ENCODE assay signal across 24 mouse cellular contexts in genomic region chr2:158704720-158705119, GRCm38 (mm10). TPM values are rescaled to one million over a fixed set of nuclear protein-coding genes. Genes with fewer than 3 reads are reported as not detected.
DNase-seq lines count a peak whose midpoint lies in the region; ATAC-seq and TF ChIP-seq lines count a peak whose summit lies in the region.
"Had no signal": no experiment of that assay in that cellular context is flagged by ENCODE, and none has a peak within 500 bp of the region (broad histone marks: within the 10 kb centered on the region; RNA-seq: fewer than 3 reads in every experiment).

No protein-coding gene starts in this region.

- peaks cover 7% of the 10 kb centered on the region for H3K4me1 ChIP-seq in heart, adult 2 months (ENCODE audit: control insufficient read depth, insufficient read depth, low read length)
- no peaks in the 10 kb centered on the region for H3K4me1 ChIP-seq in heart, embryonic 11.5 days (ENCODE audit: control insufficient read depth, insufficient read depth, low read length)
- no peaks in the 10 kb centered on the region for H3K4me1 ChIP-seq in liver, postnatal 0 days (ENCODE audit: insufficient read depth)
- no peaks in the 10 kb centered on the region for H3K4me1 ChIP-seq in liver, embryonic 12.5 days
- H3K4me1 ChIP-seq in thymus, adult 2 months (replicated peaks; ENCODE audit: control insufficient read depth, insufficient read depth, low read length), result peaks cover 32% of the 10 kb centered on the region
- no peaks in the 10 kb centered on the region for H3K4me1 ChIP-seq in forebrain, embryonic 16.5 days (replicated peaks; ENCODE audit: control insufficient read depth, insufficient read depth, low read length)
- H3K4me1 ChIP-seq: heart, embryonic 10.5 days; hindbrain, embryonic 12.5 days; liver, embryonic 15.5 days; midbrain, embryonic 15.5 days had no signal

- TF ChIP-seq POLR2A in heart, adult 2 months (IDR thresholded peaks at IDR 0.05; ENCODE audit: insufficient read depth, low read depth, low read length), result no peak
- TF ChIP-seq POLR2A in thymus, adult 2 months (IDR thresholded peaks at IDR 0.05; ENCODE audit: control insufficient read depth, extremely low read depth, insufficient read depth, low read length, poor library complexity), result no peak

- H3K9me3 ChIP-seq in heart, embryonic 11.5 days (replicated peaks; ENCODE audit: control insufficient read depth, low read length), result no peaks in the 10 kb centered on the region
- no peaks in the 10 kb centered on the region for H3K9me3 ChIP-seq in liver, postnatal 0 days (ENCODE audit: low read length)
- H3K9me3 ChIP-seq in liver, embryonic 12.5 days (replicated peaks), result no peaks in the 10 kb centered on the region
- no peaks in the 10 kb centered on the region for H3K9me3 ChIP-seq in forebrain, embryonic 16.5 days (ENCODE audit: control insufficient read depth, low read length)
- H3K9me3 ChIP-seq: G1E; heart, embryonic 10.5 days; hindbrain, embryonic 12.5 days; liver, embryonic 15.5 days; midbrain, embryonic 15.5 days had no signal

- DNase-seq in heart, adult 2 months, result no peak
- DNase-seq in liver, postnatal 0 days, result no peak
- DNase-seq in thymus, postnatal 14 days, result peak; percentile 51
- no peak for DNase-seq in thymus, adult 2 months
- DNase-seq in testis, postnatal 14 days (ENCODE audit: low spot score), result no peak
- DNase-seq: adrenal gland, postnatal 10 days; cerebellum, adult 11 months; cerebellum, adult 9-11 months; gastrocnemius, postnatal 14 days; heart, postnatal 36 days; kidney, adult 8-10 months; kidney, postnatal 10 days; liver; spleen, adult 18-20 months had no signal

- H3K27me3 ChIP-seq in heart, adult 2 months (ENCODE audit: control insufficient read depth, insufficient read depth, low read length), result no peaks in the 10 kb centered on the region
- no peaks in the 10 kb centered on the region for H3K27me3 ChIP-seq in heart, embryonic 11.5 days (ENCODE audit: control insufficient read depth, insufficient read depth, low read length)
- no peaks in the 10 kb centered on the region for H3K27me3 ChIP-seq in liver, postnatal 0 days (ENCODE audit: insufficient read depth, low read length)
- H3K27me3 ChIP-seq in liver, embryonic 12.5 days (replicated peaks), result no peaks in the 10 kb centered on the region
- no peaks in the 10 kb centered on the region for H3K27me3 ChIP-seq in thymus, adult 2 months (ENCODE audit: control insufficient read depth, insufficient read depth, low read length)
- H3K27me3 ChIP-seq in forebrain, embryonic 16.5 days (replicated peaks; ENCODE audit: control insufficient read depth, insufficient read depth, low read length), result no peaks in the 10 kb centered on the region
- H3K27me3 ChIP-seq: hindbrain, embryonic 12.5 days; liver, embryonic 15.5 days; midbrain, embryonic 15.5 days; Patski had no signal

- no peak for TF ChIP-seq EP300 in heart, adult 2 months (IDR thresholded peaks at IDR 0.05; ENCODE audit: insufficient read depth, low read depth, low read length)
- TF ChIP-seq EP300 in liver, postnatal 0 days (IDR thresholded peaks at IDR 0.05; ENCODE audit: low read depth), result no peak

- H3K79me2 ChIP-seq in heart, adult 2 months (replicated peaks; ENCODE audit: control insufficient read depth, insufficient read depth, low read length), result no peaks in the 10 kb centered on the region

- 71% methylated on average over 3 of the region's 3 CpGs for WGBS in heart, adult 2 months
- 64% methylated on average over 3 of the region's 3 CpGs for WGBS in heart, embryonic 11.5 days (ENCODE audit: insufficient replicate concordance)
- WGBS in liver, postnatal 0 days (ENCODE audit: insufficient replicate concordance), result 67% methylated on average over 3 of the region's 3 CpGs
- WGBS in liver, embryonic 12.5 days (ENCODE audit: insufficient replicate concordance), result 68% methylated on average over 3 of the region's 3 CpGs
- 80% methylated on average over 3 of the region's 3 CpGs for whole genome bisulfite sequencing in thymus, adult 2 months
- 76% methylated on average over 3 of the region's 3 CpGs for WGBS in forebrain, embryonic 16.5 days

- peaks cover 6% of the 10 kb centered on the region for H3K36me3 ChIP-seq in heart, adult 2 months (ENCODE audit: control insufficient read depth, insufficient read depth, low read length)
- no peaks in the 10 kb centered on the region for H3K36me3 ChIP-seq in heart, embryonic 11.5 days (ENCODE audit: control insufficient read depth, insufficient read depth, low read length)
- H3K36me3 ChIP-seq in liver, postnatal 0 days (replicated peaks; ENCODE audit: insufficient read depth, low read length), result no peaks in the 10 kb centered on the region
- H3K36me3 ChIP-seq in liver, embryonic 12.5 days, result no peaks in the 10 kb centered on the region
- peaks cover 44% of the 10 kb centered on the region for H3K36me3 ChIP-seq in thymus, adult 2 months (ENCODE audit: control insufficient read depth, insufficient read depth, low read length)
- H3K36me3 ChIP-seq in forebrain, embryonic 16.5 days (ENCODE audit: control insufficient read depth, insufficient read depth), result no peaks in the 10 kb centered on the region
- H3K36me3 ChIP-seq: G1E; heart, embryonic 10.5 days; hindbrain, embryonic 12.5 days; liver, embryonic 15.5 days; midbrain, embryonic 15.5 days had no signal

- ATAC-seq in heart, embryonic 11.5 days (replicated peaks; ENCODE audit: insufficient number of reproducible peaks, low FRiP score, low TSS enrichment), result no peak
- no peak for ATAC-seq in liver, postnatal 0 days
- ATAC-seq in liver, embryonic 12.5 days, result no peak
- no peak for ATAC-seq in forebrain, embryonic 16.5 days
- ATAC-seq: midbrain, embryonic 15.5 days; Patski had no signal

- H3K4me3 ChIP-seq in heart, adult 2 months, result no peak overlapping the region
- no peak overlapping the region for H3K4me3 ChIP-seq in heart, embryonic 11.5 days (ENCODE audit: low read depth, low read length)
- no peak overlapping the region for H3K4me3 ChIP-seq in liver, postnatal 0 days (ENCODE audit: low read depth, low read length)
- H3K4me3 ChIP-seq in liver, embryonic 12.5 days, result no peak overlapping the region
- H3K4me3 ChIP-seq in thymus, adult 2 months (ENCODE audit: control insufficient read depth, insufficient read depth, low read length), result no peak overlapping the region
- no peak overlapping the region for H3K4me3 ChIP-seq in forebrain, embryonic 16.5 days (replicated peaks; ENCODE audit: low read length)
- H3K4me3 ChIP-seq: erythroblast, embryonic 14.5 days; heart, embryonic 10.5 days; hindbrain, embryonic 12.5 days; liver, embryonic 15.5 days; midbrain, embryonic 15.5 days had no signal

- no peak overlapping the region for H3K9ac ChIP-seq in heart, adult 2 months (ENCODE audit: low read depth, low read length)
- no peak overlapping the region for H3K9ac ChIP-seq in heart, embryonic 11.5 days (ENCODE audit: low read depth, low read length)
- H3K9ac ChIP-seq in liver, postnatal 0 days (replicated peaks), result no peak overlapping the region
- H3K9ac ChIP-seq in liver, embryonic 12.5 days, result no peak overlapping the region
- H3K9ac ChIP-seq in forebrain, embryonic 16.5 days (replicated peaks; ENCODE audit: low read depth, low read length), result no peak overlapping the region
- H3K9ac ChIP-seq: hindbrain, embryonic 12.5 days; liver, embryonic 15.5 days; midbrain, embryonic 15.5 days had no signal

- intact Hi-C loops in heart, adult 2 months (cut with DNase I), result no loop called here

- no peak overlapping the region for H3K27ac ChIP-seq in heart, adult 2 months
- no peak overlapping the region for H3K27ac ChIP-seq in heart, embryonic 11.5 days (ENCODE audit: low read depth, low read length)
- no peak overlapping the region for H3K27ac ChIP-seq in liver, postnatal 0 days (ENCODE audit: low read depth)
- H3K27ac ChIP-seq in liver, embryonic 12.5 days, result no peak overlapping the region
- no peak overlapping the region for H3K27ac ChIP-seq in thymus, adult 2 months (ENCODE audit: control insufficient read depth, insufficient read depth, low read length)
- no peak overlapping the region for H3K27ac ChIP-seq in forebrain, embryonic 16.5 days (ENCODE audit: low read length)
- H3K27ac ChIP-seq: heart, embryonic 10.5 days; hindbrain, embryonic 12.5 days; liver, embryonic 15.5 days; midbrain, embryonic 15.5 days had no signal

- no peak overlapping the region for H3K4me2 ChIP-seq in heart, embryonic 11.5 days
- H3K4me2 ChIP-seq in liver, postnatal 0 days (ENCODE audit: low read depth, low read length), result no peak overlapping the region
- H3K4me2 ChIP-seq in liver, embryonic 12.5 days, result no peak overlapping the region
- H3K4me2 ChIP-seq in forebrain, embryonic 16.5 days (ENCODE audit: low read length), result no peak overlapping the region
- H3K4me2 ChIP-seq: hindbrain, embryonic 12.5 days; liver, embryonic 15.5 days; midbrain, embryonic 15.5 days had no signal

- TF ChIP-seq CTCF in heart, adult 2 months (IDR thresholded peaks at IDR 0.05), result peak; percentile 37
- TF ChIP-seq CTCF in liver, postnatal 0 days (IDR thresholded peaks at IDR 0.05; ENCODE audit: low read depth), result peak; percentile 21; the same call in 1 of the 2 replicates
- no peak for TF ChIP-seq CTCF in thymus, adult 2 months (IDR thresholded peaks at IDR 0.05; ENCODE audit: borderline replicate concordance, control insufficient read depth, extremely low read depth, insufficient read depth, low read length, poor library complexity)

RNA-seq across cellular contexts. Expression of gene Ppp1r16b, which starts 39.5 kb away (rescaled TPM):
- 10 to 100 TPM; 10.4 to 12.3 TPM for total RNA-seq in heart, adult 2 months (2021)
- 3.3 and 5.3 TPM in 2 replicates for polyA plus RNA-seq in heart, adult 2 months (2012; rRNA removed)
- 4.5 TPM in 2 replicates for polyA plus RNA-seq in heart, embryonic 11.5 days (2014; fragmentation: Nextera tagmentation; extraction: Ambion mirVana)
- polyA plus RNA-seq in liver, postnatal 0 days (2015; fragmentation: Nextera tagmentation; extraction: Ambion mirVana), result 2.5 and 2.9 TPM in 2 replicates
- 1.9 and 2.0 TPM in 2 replicates for polyA plus RNA-seq in liver, embryonic 12.5 days (2016; fragmentation: Nextera tagmentation; extraction: Ambion mirVana)
- polyA plus RNA-seq in thymus, adult 2 months (2012; rRNA removed), result 55.8 and 61.4 TPM in 2 replicates
- 30.3 and 33.3 TPM in 2 replicates for polyA plus RNA-seq in forebrain, embryonic 16.5 days (2015; fragmentation: Nextera tagmentation; extraction: Ambion mirVana)
- polyA plus RNA-seq: G1E had no signal
